Mouse (Mus musculus) retina, postnatal 1 day (tissue): ENCODE results near the gene Padi6.

Source experiments
- DNase-seq: peaks from one replicate; pipeline ENCODE4 v3.0.0-alpha.2; 2012

Padi6 gene

DNA sequence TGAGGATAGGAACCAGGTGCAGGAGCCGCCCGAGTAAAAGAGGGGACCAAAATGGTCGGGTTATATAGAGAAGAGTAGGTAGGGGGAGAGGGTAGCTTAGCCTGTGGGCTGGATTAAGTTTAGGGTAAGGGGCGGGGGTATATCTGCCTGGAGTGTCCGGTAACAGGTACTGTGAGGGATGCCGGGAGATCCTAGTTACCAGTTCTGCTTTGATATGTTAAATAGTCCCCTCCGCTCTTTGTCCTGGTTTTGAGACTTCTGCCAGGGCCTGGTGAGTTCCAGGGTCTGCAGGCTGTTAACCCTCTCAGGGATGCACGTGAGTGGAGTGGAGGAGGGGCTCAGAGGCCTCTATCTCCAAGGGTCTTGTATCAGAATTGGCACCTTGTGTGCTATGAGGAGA is 38.8 kb downstream of the Padi6 start:
- peak; percentile 29 for DNase-seq

DNA sequence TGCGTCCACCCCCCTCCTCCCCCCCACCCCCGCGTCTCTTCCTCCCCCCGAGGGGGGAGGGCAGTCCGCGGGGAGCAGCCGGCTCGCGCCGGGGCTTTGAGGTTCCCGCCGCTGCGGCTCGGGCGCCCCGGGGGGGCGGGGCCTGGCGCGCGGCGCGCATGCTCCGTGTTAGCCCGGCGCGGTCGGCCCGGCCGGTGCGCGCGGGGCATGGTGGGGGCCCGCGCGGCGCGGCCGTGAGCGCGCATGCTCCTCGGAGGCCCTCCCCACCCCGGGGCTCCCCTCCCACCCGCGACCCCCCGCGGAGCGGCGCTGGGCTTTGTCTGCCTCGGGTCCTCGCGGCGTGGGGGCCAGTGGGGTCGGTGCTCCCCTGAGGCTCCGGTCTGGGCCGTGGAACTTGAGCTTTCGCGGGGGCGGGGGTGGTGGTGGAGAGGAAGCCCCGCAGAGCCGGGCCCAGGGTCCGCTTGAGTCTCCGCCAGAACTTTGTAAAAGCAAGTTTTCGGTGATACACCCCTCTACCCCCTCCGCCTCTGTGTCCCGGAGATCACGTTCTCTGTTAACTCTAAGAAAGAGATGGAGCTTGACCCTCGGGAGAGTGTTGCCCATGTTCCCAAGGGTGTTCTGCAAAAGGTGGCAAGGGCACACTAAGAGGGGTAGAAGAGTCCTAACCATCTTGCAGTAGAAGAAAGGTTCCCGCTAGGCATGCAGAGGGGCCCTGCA is 39.7 kb downstream of the Padi6 start:
- DNase-seq: peak; percentile 88

DNA sequence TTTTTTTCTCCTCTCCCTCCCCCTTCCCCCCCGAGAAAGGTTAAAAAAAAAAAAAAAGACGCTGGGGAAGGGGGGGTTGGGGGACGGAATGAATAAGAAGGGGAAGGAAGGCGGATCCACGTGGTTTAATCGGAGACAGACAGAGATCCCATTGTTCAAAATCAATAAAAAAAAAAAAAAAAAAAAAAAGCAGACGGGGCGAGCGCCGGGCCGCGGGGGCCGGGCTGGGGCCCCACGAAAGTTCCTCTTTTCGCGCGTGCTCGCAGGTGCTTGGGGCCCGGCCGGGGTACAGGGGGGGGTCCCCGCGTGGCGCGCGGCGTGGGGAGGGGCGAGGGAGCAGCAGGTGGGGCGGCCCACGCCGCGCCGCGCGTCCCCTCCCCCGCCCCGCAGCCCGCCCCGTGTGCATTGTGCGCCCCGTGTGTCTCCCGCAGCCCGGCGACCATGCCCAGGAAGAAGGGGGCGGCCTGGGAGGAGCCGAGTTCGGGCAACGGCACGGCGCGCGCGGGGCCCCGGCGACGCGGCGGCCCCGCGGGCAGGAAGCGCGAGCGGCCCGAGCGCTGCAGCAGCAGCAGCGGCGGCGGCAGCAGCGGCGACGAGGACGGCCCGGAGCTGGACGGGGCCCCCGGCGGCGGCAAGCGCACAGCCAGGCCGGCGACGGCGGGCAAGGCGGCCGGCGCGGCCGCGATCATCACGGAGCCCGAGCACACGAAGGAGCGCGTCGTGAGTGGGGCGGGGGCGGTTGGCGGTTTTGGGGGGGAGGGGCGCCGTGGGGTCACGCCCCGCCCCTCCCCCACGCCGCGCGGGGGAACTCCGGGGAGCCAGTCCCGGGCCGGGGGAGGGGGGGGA is 40.5 kb downstream of the Padi6 start:
- peak; percentile 87 for DNase-seq

DNA sequence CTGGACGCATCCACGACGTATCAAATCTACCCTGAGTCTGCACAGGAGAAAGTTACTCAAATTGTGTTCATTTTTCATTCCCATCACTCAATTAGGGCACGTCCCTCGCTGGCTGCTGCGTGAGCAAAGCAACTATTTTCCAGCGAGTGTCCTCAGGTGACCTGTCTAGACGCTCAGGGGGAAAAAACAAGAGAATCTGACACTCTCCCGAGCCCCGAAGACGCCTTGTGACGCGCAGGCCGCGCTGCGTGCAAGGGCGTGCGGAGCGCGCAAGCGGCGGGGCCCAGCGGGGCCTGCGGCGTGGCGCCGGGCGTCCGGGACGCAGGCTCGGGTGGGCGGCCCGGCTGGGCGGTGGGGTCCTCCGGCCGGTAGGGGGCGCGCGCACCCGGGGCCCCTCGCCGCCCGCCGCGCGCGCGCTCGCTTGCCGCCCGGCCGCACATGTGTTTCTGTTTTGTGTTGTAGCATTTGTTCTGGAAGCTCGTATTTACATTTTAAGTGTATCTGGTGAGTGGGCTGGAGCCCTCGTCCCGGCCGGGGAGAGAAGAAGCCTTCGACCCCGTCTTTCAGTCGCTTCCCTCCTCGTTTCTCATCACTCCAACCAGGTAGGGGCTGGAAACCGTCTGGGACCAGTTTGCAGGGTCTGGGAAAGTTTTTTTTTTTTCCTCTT is 41.3 kb downstream of the Padi6 start:
- peak; percentile 90 for DNase-seq

DNA sequence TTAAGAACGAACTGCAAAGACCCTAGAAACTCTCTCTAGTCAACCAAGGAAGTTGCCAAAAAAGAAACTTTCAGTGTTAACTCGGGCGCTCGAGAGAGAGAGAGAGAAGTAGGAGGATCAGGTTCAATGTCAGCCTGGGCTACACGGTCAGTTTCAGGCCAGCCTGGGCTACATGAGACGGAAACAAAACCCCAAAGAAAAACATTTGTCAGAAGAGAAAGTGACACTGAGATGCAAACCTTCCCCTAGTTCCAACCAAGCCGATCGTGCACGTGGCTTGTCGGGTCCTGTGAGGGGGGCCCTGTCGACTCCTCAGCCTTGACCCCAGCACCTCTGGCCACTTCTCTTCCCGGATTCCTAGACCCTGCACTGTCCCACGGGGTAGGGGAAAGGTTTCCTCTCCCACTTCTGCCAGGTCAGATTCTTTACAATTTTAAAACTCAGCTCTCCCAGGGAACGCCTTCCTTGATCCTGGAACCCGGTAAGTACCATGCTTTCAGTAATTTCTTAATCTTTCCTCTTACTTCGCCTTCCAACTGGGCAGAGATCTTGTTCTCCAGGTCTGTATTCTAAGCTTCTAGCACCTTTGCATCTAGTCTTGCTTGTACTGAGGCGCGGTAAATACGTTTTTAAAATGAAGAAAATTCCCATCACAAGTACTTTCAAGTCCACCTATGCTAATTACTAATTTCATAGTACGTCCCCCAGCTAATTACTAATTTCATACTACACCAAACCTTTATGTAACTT is 42.0 kb downstream of the Padi6 start, which contains the start of gene Rcc2:
Gene Rcc2 (plus strand): TSS at position 273 of the 750 bp plus-strand sequence.
- DNase-seq: no peak

DNA sequence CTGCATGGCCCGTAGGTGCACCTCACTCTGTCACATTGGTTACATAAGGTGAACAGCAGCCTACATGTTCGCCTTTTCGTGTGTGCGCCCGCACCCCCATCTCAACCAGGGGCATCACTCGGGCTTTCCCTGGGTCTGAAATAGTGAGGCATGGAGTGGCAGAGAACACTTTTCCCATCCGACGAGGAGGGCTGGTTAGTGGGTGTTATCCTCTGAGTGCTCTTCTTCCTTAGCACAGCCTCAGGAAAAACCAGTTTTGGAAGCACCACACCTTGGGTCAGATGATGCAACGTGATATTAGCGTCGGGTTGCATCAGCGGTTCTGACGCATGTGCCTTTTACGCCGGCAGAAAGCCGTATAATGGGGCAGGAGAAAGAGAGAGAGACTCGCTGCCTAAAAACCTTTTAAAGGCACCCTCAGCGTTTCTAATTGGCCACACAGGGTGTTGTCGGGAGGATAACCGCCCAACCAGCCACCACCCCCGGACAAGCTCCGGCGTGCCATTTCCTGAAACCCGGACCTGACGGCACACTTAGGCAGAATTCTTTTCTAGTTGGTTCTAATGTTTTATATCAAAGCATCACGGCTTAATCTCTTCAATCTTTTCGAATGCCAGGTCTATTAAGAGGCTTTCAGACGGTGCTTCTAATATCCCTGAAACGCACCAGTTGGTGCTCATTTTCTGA is 42.9 kb downstream of the Padi6 start:
- peak; percentile 50 for DNase-seq

DNA sequence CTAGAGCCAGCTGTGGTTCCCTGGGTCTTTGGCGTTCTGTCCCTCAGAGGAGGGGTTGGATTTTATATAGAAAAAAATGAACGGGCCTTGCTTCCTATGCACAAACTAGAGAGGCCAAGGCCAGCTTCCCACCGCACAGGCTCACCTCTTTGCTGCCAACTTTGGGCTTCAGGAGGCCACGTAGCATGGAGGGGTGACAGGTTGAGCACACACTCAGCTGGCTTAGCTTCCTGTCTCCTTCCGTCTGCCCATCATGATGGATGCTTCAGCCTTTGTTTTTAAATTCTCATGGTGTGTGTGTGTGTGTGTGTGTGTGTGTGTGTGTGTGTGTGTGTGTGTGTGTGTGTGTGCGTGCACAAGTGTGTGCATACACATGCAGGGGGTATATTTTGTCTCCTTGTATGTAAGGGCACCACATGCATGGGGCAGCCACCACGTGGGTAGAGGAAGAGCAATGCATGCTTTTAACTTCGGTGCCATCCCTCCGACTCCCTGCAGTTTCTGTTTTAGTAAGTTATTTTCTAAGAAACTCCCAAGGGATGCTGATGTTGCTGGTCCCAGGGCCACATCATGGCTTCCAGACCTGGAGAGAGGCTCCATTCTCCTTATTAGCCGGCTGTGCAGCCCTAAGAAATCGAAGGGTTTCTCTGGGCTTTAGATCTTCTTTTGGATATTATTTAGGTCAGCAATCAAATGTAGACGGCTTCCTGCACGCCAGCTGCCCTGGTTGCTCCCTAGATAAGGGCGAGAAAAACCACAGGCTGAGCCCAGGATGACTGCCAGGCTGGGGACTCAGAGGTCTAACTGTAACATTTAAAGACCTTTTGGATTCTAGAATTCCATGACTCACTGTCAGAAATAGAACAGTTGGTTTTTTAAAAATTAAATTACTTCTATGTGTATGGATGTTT is 46.5 kb downstream of the Padi6 start:
- no peak for DNase-seq

DNA sequence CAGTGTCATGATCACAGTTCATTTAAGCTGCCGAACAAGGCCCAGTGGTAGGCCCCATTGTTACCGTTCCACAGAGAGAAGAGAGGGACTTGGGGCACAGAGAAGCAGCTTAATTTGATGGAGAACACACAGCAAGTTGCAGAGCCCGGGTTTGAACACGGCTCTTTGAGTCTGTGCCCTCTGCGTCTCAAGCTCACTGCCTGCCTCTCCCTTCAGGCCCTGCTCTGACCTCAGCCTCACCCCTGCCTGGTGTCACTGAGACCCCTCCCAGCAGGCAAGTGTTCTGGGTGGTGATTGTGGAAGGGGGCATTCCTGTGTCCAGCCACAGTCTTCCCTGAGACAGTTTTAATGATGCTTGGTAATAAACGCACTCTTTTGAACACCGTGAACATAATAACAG is 47.3 kb downstream of the Padi6 start:
- DNase-seq: no peak

DNA sequence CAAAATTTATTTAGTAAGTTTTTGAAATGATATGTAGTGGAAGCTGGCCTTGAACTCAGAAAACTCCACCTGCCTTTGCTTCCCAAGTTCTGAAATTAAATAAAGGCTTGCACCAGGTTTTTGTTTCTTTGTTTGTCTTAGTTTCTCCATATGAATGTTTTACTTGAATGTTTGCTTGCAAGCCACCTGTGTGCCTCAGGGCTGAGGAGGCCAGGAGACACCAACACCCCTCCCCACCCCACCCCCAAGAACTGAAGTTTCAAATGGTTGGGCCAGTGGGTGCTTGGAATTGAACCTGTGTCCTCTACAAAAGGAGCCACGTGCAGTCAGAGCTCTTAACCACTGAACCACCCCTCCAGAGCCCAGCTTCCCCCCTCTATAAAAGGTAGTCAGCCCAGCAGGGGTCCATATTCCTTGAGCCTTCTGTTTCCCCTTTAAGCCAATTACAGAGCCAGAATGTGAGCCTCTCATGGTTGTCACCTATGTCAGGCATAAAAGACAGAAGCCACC is 47.8 kb downstream of the Padi6 start:
- DNase-seq: no peak

DNA sequence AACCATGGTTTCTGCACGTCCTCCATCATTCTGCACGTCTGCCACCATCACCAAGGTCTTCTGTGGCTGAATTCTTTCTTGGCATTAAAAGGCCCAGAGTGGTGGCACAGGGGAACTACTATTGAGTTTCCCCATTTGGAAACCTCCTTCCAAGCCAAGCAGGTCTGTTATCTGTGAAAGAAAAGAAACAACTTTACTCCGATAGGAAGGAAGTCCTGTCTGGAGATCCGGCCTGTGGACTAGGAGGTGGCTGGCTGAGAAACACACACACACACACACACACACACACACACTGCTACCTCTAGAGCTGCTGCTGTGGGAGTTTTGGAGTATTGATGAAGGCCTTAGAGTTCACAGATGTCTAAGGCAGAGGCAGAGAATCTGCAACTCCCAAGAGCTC is 48.9 kb downstream of the Padi6 start:
- DNase-seq: no peak

DNA sequence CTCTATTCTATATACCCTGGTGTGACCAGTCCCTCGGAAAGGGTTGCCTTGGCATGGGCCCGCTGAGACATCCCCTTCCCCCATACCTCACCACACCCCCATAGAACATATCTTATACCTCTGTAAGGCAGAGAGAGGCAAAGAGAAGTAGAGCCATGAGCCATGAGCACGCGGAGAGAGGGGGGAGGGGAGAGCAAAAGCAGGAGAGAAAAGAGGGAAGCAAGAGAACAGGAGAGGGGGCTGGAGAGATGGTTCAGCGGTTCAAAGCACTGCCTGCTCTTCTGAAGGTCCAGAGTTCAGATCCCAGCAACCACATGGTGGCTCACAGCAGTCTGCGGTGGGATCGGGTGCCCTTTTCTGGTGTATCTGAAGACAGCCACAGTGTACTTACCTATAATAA is 51.0 kb downstream of the Padi6 start:
- DNase-seq: no peak

DNA sequence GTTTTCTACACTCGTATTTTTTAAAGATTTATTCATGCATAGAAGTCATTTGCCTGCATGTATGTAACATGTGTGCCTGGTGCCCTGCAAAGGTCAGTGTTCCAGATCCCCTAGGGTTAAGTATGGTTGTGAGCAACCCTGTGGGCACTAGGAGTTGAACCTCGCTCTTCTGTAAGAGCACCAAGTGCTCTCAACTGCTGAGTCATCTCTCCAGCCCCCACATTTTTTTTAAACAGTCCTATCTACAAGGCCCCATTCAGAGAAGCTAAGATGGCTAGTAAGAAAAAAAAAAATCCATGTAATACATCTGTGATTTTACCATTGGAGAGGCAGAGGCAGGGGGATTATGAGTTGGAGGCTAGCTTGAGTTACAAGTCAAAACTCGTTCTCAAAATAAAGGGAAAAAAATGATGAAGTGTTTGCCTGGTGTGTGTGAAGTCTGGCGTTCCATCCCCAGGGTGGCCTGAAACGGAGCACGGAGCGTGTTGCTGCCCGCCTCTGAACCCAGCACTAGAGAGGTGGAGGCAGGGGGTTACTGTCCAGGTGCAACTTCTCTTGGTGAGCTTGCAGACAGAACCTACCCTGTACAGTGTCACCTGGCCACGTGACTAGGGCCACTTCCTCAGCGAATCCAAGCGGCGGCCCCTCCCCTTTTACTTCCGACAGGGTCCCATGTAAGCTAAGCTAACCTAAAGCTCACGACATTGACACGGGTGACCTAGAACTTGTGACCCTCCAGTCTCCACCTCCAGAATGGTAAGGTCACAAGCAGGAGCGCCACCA is 52.4 kb downstream of the Padi6 start:
- no peak for DNase-seq

DNA sequence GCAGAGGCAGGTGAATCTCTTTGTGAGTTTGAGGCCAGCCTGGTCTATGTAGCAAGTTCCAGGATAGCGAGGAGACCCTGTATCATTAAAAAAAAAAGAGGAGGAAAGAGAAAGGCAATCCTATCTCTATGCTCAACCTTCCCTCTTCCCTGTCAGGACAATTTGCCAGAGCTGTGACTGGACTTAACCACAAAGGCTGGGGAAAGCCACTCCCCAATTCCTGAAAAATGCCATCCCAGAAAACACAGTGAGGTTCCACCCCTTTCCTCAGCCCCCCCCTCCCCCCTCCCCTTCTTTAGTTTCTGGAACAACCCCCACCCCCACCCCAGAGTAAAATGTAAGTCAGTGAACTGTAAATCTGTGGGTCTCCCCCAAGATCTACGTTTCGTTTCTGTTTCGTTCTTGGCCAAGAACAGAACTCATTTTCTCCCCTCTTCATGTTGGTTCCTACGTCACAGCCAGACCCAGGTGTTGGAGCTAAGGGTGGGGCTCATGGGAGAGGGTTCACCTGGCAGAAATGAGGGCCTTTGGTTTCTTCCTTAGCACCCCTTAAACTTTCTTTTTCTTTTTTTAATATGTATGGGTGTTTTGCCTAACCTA is 53.5 kb downstream of the Padi6 start:
- DNase-seq: no peak

DNA sequence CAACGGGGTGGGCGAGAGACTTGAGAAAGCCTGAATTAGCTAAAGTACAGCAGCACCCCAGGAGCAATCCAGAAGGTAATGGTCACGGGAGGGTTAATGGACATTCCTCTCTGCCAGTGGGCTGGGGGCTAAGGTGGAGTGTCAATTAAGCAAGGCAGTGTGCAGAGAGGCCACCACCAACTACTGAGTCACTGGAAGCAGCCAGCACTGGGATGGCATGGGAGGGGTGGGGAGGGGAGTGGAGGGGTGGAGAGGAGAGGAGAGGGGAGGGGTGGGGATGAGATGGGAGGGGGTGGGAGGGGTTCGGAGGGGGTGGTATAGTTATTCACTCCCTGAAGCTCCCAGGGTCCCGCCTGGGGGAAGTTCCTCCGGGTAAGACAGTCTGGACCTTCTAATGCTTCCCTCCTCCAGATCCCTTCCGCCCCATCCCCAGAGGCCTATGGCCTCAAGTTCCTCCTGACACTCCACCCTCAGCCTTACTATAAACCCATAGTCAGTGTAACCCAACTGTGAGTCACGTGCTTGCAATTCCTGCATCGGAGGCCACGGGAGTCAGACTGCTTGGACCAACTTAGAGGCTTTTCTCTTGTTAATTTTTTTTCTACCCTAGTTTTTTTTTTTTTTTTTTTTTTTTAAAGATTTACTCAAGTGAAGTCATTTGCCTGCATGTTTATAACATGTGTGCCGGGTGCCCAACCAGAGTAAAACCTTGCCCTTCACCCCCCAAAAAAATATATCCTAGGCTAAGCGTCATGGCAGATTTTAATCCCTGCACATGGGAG is 54.2 kb downstream of the Padi6 start:
- DNase-seq: no peak

DNA sequence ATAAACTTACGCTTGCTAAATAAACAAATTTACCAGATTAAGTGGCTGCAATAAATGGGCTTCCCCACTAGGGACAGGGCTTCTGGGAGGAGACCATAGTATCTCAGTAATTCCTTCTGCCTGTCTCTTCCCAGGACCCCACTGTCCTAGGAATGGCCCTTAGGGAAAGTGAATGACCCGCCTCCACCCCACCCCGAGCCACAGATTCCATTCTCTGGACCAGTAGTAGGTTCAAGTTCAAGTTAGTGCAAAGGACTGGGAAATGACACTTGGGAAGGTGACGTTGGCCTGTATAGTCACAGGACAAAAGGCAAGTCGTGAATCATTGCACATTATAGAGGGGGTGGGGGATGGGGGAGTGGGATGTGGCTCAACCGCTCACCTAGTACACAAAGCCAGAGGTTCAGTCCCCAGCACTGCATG is 57.6 kb downstream of the Padi6 start:
- no peak for DNase-seq

DNA sequence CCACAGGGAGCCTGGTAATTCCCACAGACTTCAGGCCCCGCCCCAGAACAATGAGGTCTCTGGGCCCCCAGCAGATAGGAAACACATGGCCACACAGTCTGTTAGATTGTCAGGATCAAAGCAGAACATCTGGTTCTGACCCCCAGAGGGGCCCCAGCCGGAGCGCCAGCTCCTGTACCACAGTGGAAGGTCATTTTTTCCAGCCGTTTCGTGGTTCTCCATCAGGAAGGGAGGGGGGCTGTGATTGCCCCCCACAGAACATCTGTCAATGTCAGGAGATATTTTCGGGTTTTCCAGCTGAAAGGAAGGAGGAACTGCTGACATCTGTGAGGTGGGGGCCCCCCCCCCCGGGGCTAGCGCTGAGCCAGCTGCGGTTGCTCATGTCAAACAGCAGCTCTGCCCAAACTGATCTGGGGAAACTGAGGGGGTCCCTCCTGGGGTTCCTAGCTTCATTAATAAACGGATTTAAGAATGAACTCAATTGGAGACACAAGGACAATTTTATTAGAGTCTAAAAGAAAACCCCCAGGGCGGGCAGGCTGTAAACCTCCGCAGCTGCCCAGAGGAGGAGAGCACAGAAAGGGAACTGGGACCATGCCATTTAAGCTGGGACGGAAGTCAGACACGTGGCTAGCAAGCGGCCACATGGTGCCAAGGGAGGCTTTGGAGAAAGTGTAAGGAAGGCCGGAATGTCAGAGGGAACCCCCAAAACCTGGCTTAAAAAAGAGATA is 58.1 kb downstream of the Padi6 start:
- no peak for DNase-seq

DNA sequence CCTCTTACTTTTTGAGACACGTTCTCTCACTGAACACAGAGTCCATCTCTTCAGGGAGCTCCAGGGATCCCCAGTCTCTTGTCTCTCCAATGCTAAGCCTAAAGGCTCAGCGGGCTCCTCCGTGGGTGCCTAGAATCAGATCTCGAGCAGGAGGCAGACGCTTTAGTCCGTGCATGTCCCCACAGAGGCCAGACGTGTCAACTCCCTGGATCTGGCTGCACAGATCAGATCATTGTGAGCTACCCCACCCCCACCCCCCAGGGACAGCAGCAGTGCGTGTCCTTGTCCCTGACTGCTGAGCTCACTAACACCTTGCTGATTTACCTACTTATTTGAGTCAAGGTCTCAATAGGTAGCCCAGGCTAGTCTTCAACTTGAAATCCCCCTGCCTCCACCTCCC is 58.8 kb downstream of the Padi6 start:
- DNase-seq: no peak

DNA sequence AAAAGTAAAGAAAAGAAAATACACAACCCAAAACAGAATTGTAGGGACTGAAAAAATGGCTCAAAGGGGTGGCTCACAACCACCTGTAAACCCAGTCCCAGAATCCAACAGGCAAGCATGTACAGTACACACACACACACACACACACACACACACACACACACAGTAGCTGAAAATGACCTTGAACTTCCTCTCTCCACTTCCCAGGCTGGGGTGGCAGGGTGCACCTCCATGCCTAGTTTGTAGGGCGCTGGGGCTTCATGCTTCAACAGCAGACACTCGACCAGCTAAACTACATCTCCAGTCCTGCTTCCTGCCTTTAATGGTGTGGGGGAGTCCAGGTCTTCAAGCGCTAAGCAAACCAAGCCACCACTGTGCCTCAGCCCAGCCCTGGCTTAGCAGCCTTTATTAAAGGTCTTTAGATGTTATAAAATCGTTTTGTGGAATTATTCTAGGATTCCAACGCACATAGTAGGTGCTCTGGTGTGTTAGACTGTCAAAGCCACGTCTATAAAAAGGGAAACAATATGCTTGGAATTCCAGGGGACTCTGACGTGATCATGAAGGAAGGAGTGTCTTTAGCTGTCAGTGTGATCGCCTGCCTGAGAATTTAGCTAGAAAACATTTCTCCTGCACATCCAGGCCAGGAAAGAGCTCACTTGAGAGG is 61.6 kb downstream of the Padi6 start:
- DNase-seq: no peak
